Mouse (Mus musculus): ENCODE measurements around the gene Tap1.

DNA sequence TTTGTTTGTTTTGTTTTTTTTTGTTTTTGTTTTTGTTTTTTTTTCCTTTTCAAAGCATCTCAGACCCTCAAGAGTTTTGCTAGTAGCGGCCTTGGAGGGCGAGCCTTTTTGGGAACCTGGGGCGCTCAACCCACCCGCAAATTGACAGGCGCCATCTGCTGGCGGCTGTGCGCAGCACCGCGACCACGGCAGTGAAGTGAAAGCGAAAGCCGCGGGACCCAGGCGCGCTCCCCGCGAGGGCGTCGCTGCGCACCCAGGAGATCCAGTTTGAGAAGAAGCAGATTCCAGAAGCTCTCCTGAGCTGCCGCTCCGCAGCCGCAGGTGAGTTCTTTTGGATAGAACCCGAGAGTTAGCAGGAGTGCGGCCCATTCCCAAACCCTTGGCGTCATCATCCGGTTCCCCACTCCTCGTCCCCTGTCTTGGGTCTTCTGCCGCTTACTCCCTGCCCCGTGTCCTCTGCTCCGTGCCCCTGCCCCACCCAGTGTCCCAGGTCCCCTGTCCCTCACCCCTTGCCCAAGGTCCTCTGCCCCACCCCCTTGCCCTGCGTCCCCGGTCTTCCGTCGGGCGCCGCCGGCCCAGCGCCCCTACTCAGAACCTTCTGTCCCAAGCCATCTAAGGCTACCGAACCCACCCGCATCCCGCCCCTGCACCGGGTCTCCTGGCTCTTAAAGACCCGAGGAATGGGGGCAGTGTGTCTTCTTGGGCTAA, 17.1 kb downstream of the Tap1 start:
- TF ChIP-seq MYOG (IDR thresholded peaks at IDR 0.05; ENCODE audit: control insufficient read depth in 1 of 3, insufficient read depth in 1 of 3, insufficient read length in 2 of 3, low read depth in 2 of 3) (no peak), POLR2AphosphoS2 (IDR thresholded peaks at IDR 0.05; ENCODE audit: insufficient read length, low read depth) (no peak), TCF12 (IDR thresholded peaks at IDR 0.05; ENCODE audit: insufficient read depth, poor library complexity, severe bottlenecking) (no peak), TCF3 (IDR thresholded peaks at IDR 0.05; ENCODE audit: insufficient read length, low read depth) (no peak), USF1 (IDR thresholded peaks at IDR 0.05; ENCODE audit: low read depth) (no peak), POLR2A (IDR thresholded peaks at IDR 0.05; ENCODE audit: insufficient read length, low read depth) (no peak), E2F4 (IDR thresholded peaks at IDR 0.05; ENCODE audit: insufficient read depth) (no peak), CEBPB (IDR thresholded peaks at IDR 0.05; ENCODE audit: insufficient read depth, poor library complexity, severe bottlenecking) (no peak), MAX (IDR thresholded peaks at IDR 0.05; ENCODE audit: low read depth) (no peak), MYOD1 (IDR thresholded peaks at IDR 0.05; ENCODE audit: control insufficient read depth in 1 of 3, insufficient read length in 2 of 3, low read depth in 2 of 3) (no peak)
